Mouse (Mus musculus) heart, postnatal 14 days (tissue): ENCODE data around the gene Mrpl45. TPM values are rescaled to one million over a fixed set of nuclear protein-coding genes. Genes with fewer than 3 reads are reported as not detected.

Source experiments
- DNase-seq, 2 experiments: peaks; one replicate each; pipeline ENCODE4 v3.0.0; 2021 to 2022
- intact Hi-C: fragments of 180-260 bp; cut with DNase I; formaldehyde crosslinking; loops from one replicate; pipeline ENCODE4 v1.15.1; 2025
- total RNA-seq, 2 experiments: library from RNA; stranded (reverse); gene quantifications; 2 replicates each; pipeline ENCODE4 v1.2.3; 2021

Gene Mrpl45
- total RNA-seq, 2 experiments from 2014 or later, result 42.7 to 51.2 TPM

GRCm38 (mm10) chr11:97325224-97325623 is 9.7 kb downstream of the Mrpl45 start:
- intact Hi-C loops, result loop anchor here (5.0 to 10.0 kb wide), 2 partner anchors 128 to 250 kb away; no protein-coding TSS in a partner anchor
- DNase-seq, result no peak

- DNase-seq, result peak; percentile 66 to 77
- intact Hi-C loops, result loop anchor here (5.0 to 10.0 kb wide), 2 partner anchors 131 to 253 kb away; no protein-coding TSS in a partner anchor
These were observed 12.6 kb downstream of the Mrpl45 start for GRCm38 (mm10) chr11:97328148-97328547.

DNA sequence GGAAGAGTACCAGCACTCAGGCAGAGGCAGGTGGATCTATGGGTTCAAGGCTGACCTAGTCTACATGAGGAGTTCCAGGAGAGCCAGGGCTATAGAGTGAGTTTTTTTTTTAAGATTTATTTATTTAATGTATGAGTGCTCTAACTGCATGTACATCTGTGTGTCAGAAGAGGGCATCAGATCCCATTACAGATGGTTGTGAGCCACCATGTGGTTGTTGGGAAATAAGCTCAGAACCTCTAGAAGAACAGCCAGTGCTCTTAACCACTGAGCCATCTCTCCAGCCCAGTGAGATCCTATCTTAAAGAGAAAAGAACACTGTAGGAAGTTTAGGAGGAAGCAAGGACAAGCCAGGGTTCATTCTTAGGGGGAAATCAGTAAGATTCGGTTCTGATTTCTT is 14.8 kb downstream of the Mrpl45 start:
- intact Hi-C loops, result no loop called here

GRCm38 (mm10) chr11:97331231-97332190 is 16.0 kb downstream of the Mrpl45 start:
- no peak for DNase-seq
- intact Hi-C loops, result no loop called here

More for the DNA sequence above, 14.8 kb downstream of the Mrpl45 start:
- no peak for DNase-seq

- no peak for DNase-seq
- intact Hi-C loops, result no loop called here
These were observed 17.5 kb downstream of the Mrpl45 start for GRCm38 (mm10) chr11:97333044-97333443.

- intact Hi-C loops, result no loop called here
- no peak for DNase-seq
These were observed 18.4 kb downstream of the Mrpl45 start for GRCm38 (mm10) chr11:97333896-97334295.

GRCm38 (mm10) chr11:97334400-97334799 is 18.9 kb downstream of the Mrpl45 start:
- DNase-seq, result no peak
- intact Hi-C loops, result no loop called here

DNA sequence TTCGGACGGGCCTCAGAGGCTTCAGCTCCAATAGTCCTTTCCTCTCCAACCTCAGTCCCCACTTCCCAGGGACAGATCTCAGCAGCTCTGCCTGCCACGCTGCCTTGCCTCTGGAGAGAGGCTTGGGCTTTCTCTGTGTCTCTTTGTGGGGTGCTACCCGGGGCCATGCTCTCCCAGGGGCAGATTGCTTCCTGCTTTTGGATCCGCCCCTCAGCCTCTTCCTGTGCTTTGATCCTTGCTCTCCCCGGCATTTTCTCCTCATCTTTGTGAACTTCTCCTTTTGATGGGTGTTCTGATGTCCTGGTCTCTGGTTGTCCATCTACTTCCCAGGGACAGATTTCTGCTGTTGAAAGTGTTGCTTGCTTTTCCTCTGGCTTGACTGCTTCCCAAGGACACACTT is 20.7 kb downstream of the Mrpl45 start:
- DNase-seq, result no peak
- intact Hi-C loops, result no loop called here

- no peak for DNase-seq
- intact Hi-C loops, result no loop called here
These were observed 21.3 kb downstream of the Mrpl45 start for GRCm38 (mm10) chr11:97336751-97337345.

GRCm38 (mm10) chr11:97337363-97337762 is 21.8 kb downstream of the Mrpl45 start:
- intact Hi-C loops, result no loop called here
- DNase-seq, result no peak

DNA sequence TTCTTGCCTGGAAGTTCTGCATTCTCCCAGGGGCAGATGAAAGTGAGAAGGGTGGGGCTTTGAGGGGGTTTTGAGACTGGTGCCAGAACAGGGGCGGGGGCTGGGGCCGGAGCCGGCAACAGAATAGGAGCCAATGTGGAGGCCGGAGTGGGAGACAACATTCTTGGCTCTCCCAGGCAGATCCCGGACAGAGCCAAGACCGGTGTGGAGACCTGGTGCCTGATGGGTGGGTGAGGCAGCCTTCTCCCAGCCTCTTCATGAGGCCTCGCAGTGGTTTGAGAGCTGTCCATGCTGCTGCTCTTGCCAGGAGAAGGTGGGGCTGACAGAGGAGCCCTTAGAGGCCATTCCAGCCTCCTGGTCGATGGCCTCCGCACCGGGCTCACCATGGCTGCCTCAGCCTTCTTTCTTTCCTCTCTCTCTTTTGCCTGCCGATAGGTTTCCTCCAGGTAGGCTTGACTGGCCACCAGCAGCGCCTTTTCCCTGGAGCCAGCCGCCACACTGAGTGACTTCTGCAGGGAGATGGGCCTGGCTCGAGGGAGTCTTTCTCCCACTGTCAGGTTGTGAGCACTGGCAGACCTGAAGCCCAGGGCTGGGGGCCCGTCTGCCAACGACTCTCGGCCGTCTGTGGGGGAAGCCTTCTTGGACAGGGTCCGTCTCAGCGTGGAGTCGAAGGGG is 22.9 kb downstream of the Mrpl45 start:
- intact Hi-C loops, result no loop called here
- peak in 1 of 2 experiments; percentile 24 for DNase-seq

DNA sequence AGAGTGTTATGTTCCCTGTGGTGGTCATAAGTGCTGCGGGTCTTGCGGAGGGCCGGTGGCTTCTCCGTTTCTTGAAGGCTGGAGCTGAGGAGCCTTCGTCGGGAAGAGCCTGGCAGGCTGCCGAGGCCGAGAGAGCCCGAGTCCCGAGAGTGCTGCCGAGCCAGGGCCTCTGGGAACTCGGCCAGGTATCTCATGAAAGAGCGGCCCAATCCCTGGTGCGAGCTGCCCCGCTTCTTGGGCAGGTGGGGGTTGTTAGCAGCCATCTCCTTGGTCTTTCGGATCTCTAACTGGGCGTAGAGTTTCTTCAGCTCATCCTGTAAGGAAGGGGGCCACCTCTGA is 23.4 kb downstream of the Mrpl45 start:
- peak; percentile 79 to 80 for DNase-seq
- intact Hi-C loops, result no loop called here

DNA sequence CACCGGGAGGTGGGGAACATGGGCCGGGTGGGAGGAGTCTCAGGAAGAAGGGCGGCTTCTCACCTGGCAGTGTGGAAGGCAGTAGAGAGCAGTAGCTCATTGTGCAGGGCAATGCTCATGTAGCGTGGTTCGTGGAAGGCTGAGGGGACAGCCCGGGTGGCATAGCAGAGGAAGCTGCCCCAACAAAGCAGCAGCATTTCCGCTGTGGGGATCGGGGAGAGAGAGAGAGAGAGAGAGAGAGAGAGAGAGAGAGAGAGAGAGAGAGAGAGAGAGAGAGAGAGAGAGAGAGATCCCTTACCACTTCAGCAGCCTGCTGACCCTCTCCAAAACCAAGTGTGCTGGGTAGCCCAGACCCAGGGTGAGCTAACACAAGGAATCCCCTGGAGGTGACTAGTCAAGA is 27.7 kb downstream of the Mrpl45 start:
- intact Hi-C loops, result no loop called here
- DNase-seq, result no peak

DNA sequence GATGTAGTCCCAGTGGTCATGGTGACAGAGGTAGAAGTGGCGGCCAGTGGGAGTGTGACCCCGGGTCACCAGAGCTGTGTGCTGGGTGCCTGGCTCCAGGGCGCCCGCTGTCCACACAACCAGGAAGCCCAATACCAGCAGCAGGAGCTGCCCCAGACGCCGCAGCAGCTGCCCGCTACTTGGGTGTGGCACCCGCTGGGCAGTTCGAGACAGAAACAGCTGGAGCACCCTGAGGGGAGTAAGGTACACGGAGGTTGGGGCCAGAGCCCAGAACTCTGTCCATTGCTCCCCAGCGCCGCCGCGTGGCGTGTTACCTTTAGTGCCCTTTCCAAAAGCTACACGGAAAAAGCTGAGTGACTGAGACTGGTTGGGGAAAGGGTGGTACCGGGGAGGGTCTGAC is 28.1 kb downstream of the Mrpl45 start:
- intact Hi-C loops, result no loop called here
- DNase-seq, result peak; percentile 25 to 35

GRCm38 (mm10) chr11:97345446-97345845 is 29.9 kb downstream of the Mrpl45 start:
- intact Hi-C loops, result no loop called here
- no peak for DNase-seq

- DNase-seq, result no peak
- intact Hi-C loops, result no loop called here
These were observed 30.9 kb downstream of the Mrpl45 start for GRCm38 (mm10) chr11:97346383-97346782.

GRCm38 (mm10) chr11:97347291-97347690 is 31.8 kb downstream of the Mrpl45 start:
- DNase-seq, result no peak
- intact Hi-C loops, result no loop called here

- intact Hi-C loops, result no loop called here
- peak; percentile 62 to 79 for DNase-seq
These were observed 34.5 kb downstream of the Mrpl45 start for GRCm38 (mm10) chr11:97350035-97350434.

GRCm38 (mm10) chr11:97352027-97352684 is 36.6 kb downstream of the Mrpl45 start, which contains the start of gene Gpr179:
Gene Gpr179, minus strand, starts transcription at chr11:97352077.
- intact Hi-C loops, result no loop called here
- no peak for DNase-seq

GRCm38 (mm10) chr11:97352935-97353597 is 37.5 kb downstream of the Mrpl45 start:
- intact Hi-C loops, result no loop called here
- no peak for DNase-seq
